Mouse (Mus musculus) erythroblast, embryonic 14.5 days (primary cell): ENCODE data around the gene Sgk1.

Source experiments
- GATA1 ChIP-seq: IDR thresholded peaks from 2 replicates; pipeline ENCODE4 v1.6.1; 2012; ENCODE audit warnings: low read length, inconsistent platforms, mixed read lengths
- TAL1 ChIP-seq: IDR thresholded peaks from 3 replicates; pipeline ENCODE4 v1.6.1; 2012; ENCODE audit warnings: low read length, inconsistent platforms, mixed read lengths

- no peak for TF ChIP-seq TAL1
- TF ChIP-seq GATA1, result no peak
Measured at GRCm38 (mm10) chr10:21855338-21855737, 26.6 kb upstream of the Sgk1 start.
